Mouse (Mus musculus) stomach, embryonic 16.5 days (tissue): Measurements from ENCODE around the gene Ubqln1. TPM values are rescaled to one million over a fixed set of nuclear protein-coding genes. Genes with fewer than 3 reads are reported as not detected.

Experiments used
- ATAC-seq: fragments of 200-750 bp; cut with Nextera tagmentation; 2 replicates; pipeline ENCODE4 v1.8.0; 2017; ENCODE audit warnings: moderate number of reproducible peaks, moderate TSS enrichment; ENCODE audit not compliant: insufficient read depth, low FRiP score
- H3K27ac ChIP-seq: fragments of 300-500 bp; sonication (generic); 2 replicates; pipeline ENCODE4 v1.5.1; 2014; ENCODE audit warnings: low read length
- H3K27me3 ChIP-seq: fragments of 300-500 bp; sonication (generic); 2 replicates; pipeline ENCODE4 v1.6.1; 2014; ENCODE audit warnings: low read length, control low read depth, mixed read lengths; ENCODE audit not compliant: control insufficient read depth, insufficient read depth
- H3K36me3 ChIP-seq: fragments of 300-500 bp; sonication (generic); 2 replicates; pipeline ENCODE4 v1.6.1; 2014; ENCODE audit warnings: low read length; ENCODE audit not compliant: control insufficient read depth, insufficient read depth
- H3K4me1 ChIP-seq: fragments of 300-500 bp; sonication (generic); 2 replicates; pipeline ENCODE4 v1.6.1; 2014; ENCODE audit warnings: low read length, control low read depth, mixed read lengths; ENCODE audit not compliant: control insufficient read depth, insufficient read depth
- H3K4me2 ChIP-seq: fragments of 300-500 bp; sonication (generic); 2 replicates; pipeline ENCODE4 v1.6.1; 2014; ENCODE audit warnings: low read depth, low read length, mixed read lengths
- H3K4me3 ChIP-seq: fragments of 300-500 bp; sonication (generic); replicated peaks from 2 replicates; pipeline ENCODE4 v1.5.1; 2014; ENCODE audit warnings: mild to moderate bottlenecking, low read length
- H3K9ac ChIP-seq: fragments of 300-500 bp; sonication (generic); 2 replicates; pipeline ENCODE4 v1.6.1; 2014; ENCODE audit warnings: low read length
- H3K9me3 ChIP-seq: fragments of 300-500 bp; sonication (generic); replicated peaks from 2 replicates; pipeline ENCODE4 v1.6.1; 2016; ENCODE audit warnings: low read length, control low read depth; ENCODE audit not compliant: control insufficient read depth
- WGBS: fragments of 180-500 bp; shearing (Covaris S2); extraction: QIAGEN DNeasy Blood & Tissue Kit; methylation state at CpG from one replicate; pipeline ENCODE4 v1.1.7; 2014; 5-methylcytosine and 5-hydroxymethylcytosine counted together
- polyA plus RNA-seq: library from polyadenylated mRNA; unstranded; fragments of >200 nt; fragmentation: Nextera tagmentation; extraction: Ambion mirVana; gene quantifications from 2 replicates; pipeline ENCODE4 v1.2.1, GENCODE M21; 2015

Gene Ubqln1
- polyA plus RNA-seq, 1 experiment from 2014 or later = 80.1 TPM

DNA sequence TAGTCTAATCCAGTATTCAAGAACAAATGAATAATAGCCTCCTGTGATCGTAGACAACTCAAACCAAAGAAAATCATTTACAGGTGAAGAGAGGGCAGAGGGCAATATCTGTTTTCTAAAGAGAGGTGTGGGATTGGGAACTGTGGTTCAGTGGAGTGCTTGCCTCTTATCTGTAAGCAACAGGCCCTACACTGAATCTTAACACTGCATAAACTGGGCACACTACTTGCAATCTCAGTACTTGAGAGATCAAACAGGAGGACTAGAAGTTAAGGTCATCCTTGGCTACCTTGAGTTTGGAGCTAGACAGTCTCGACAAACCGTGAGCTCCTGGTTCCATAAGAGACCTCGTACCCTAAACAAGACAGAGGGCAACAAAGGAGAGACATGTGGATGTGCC lies 9.4 kb downstream of the Ubqln1 start:
- H3K4me3 ChIP-seq = no peak overlapping the region
- no peak for ATAC-seq
- no peaks in the 10 kb centered on the region for H3K27me3 ChIP-seq
- no peak overlapping the region for H3K9ac ChIP-seq
- no peak overlapping the region for H3K27ac ChIP-seq
- no peak overlapping the region for H3K4me2 ChIP-seq
- H3K4me1 ChIP-seq = 0 out of 2 replicates have a peak, but pooled peaks cover 6% of the 10 kb centered on the region
- 80% methylated on average over 4 of the region's 4 CpGs for WGBS
- H3K36me3 ChIP-seq = no peaks in the 10 kb centered on the region
- no peaks in the 10 kb centered on the region for H3K9me3 ChIP-seq

DNA sequence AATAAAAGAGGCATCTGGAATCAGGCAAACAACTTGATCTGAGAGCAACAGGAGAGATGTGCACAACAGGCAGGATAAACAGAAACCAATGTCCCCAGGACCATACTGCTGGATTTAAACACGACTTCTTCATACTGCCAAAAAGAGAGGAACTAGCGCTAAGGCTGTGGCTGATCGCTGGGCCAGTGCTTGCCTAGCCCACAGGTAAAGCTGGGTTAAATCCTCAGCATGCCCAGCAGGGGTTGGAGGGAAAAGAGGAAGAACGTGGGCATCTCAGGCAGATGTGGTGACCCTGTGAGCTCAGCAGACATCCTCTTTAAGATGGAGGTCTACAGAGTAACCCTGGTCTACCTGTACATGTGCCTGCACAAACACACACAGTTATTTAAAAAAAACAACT lies 10.5 kb downstream of the Ubqln1 start:
- WGBS = 69% methylated on average over 4 of the region's 4 CpGs
- no peak overlapping the region for H3K27ac ChIP-seq
- no peak for ATAC-seq
- H3K4me3 ChIP-seq = no peak overlapping the region
- no peaks in the 10 kb centered on the region for H3K36me3 ChIP-seq
- no peaks in the 10 kb centered on the region for H3K9me3 ChIP-seq
- H3K4me1 ChIP-seq = 0 out of 2 replicates have a peak, but pooled peaks cover 4% of the 10 kb centered on the region
- no peak overlapping the region for H3K4me2 ChIP-seq
- no peaks in the 10 kb centered on the region for H3K27me3 ChIP-seq
- H3K9ac ChIP-seq = no peak overlapping the region

GRCm38 (mm10) chr13:58204202-58204601 lies 11.3 kb downstream of the Ubqln1 start:
- H3K9ac ChIP-seq = no peak overlapping the region
- H3K4me1 ChIP-seq = no peaks in the 10 kb centered on the region
- 95% methylated on average over 3 of the region's 3 CpGs for WGBS
- no peak overlapping the region for H3K4me2 ChIP-seq
- no peaks in the 10 kb centered on the region for H3K36me3 ChIP-seq
- H3K9me3 ChIP-seq = no peaks in the 10 kb centered on the region
- no peak for ATAC-seq
- H3K27ac ChIP-seq = no peak overlapping the region
- H3K4me3 ChIP-seq = no peak overlapping the region
- H3K27me3 ChIP-seq = no peaks in the 10 kb centered on the region

DNA sequence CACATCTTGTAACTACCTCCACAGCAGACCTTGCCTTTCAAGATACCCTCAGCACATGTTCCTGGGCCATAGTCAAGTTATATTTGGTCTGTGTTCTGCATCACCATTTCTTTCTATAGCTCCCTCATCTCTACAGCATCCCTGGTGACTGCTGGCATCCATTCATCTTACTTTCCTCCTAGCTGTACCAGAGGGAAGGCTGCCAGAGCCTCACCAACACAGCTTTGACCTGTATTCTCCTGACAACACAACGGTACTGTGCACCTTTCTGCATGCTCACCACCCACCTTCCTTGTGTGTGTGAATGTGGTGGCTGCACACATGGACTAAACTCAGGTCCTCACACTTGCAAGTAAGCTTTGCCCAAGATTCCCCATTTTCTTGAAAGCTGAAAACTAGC lies 12.6 kb downstream of the Ubqln1 start:
- Histone ChIP-seq H3K4me3 (no peak overlapping the region), H3K9me3 (no peaks in the 10 kb centered on the region), H3K27ac (no peak overlapping the region), H3K4me1 (no peaks in the 10 kb centered on the region), H3K36me3 (peaks cover under 1% of the 10 kb centered on the region; the same call in 1 of the 2 replicates), H3K9ac (no peak overlapping the region), H3K27me3 (no peaks in the 10 kb centered on the region), H3K4me2 (no peak overlapping the region)
- no peak for ATAC-seq
- WGBS = 90% methylated on average over 1 of the region's 1 CpGs

- WGBS = 94% methylated on average over 3 of the region's 3 CpGs
- Histone ChIP-seq H3K27me3 (no peaks in the 10 kb centered on the region), H3K9ac (no peak overlapping the region), H3K36me3 (peaks cover 5% of the 10 kb centered on the region; the same call in 1 of the 2 replicates), H3K4me2 (no peak overlapping the region), H3K4me3 (no peak overlapping the region), H3K4me1 (no peaks in the 10 kb centered on the region), H3K9me3 (no peaks in the 10 kb centered on the region), H3K27ac (no peak overlapping the region)
- no peak for ATAC-seq
Measured at GRCm38 (mm10) chr13:58201908-58202307, 13.5 kb downstream of the Ubqln1 start.

DNA sequence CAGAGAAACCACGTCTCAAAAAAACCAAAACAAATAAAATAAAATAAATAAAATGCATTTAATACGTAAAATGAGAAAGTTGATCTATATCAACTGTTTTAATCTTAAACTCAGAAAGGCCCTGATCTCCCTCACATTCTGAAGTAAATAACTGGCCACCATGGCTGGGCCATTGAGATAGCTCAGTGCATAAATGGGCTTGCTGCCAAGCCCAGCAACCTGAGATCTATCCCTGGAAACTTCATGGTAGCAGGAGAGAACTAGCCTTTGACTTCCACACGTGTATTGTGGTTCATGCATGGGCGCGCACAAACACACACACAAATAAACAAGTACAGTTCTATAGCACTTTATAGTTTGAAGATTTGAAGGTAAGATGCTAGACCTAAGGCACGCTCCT lies 14.1 kb downstream of the Ubqln1 start:
- H3K4me1 ChIP-seq = no peaks in the 10 kb centered on the region
- no peaks in the 10 kb centered on the region for H3K9me3 ChIP-seq
- no peak for ATAC-seq
- no peak overlapping the region for H3K4me2 ChIP-seq
- 85% methylated on average over 6 of the region's 6 CpGs for WGBS
- H3K9ac ChIP-seq = no peak overlapping the region
- H3K36me3 ChIP-seq = peaks cover 5% of the 10 kb centered on the region
- H3K4me3 ChIP-seq = no peak overlapping the region
- no peaks in the 10 kb centered on the region for H3K27me3 ChIP-seq
- H3K27ac ChIP-seq = no peak overlapping the region

DNA sequence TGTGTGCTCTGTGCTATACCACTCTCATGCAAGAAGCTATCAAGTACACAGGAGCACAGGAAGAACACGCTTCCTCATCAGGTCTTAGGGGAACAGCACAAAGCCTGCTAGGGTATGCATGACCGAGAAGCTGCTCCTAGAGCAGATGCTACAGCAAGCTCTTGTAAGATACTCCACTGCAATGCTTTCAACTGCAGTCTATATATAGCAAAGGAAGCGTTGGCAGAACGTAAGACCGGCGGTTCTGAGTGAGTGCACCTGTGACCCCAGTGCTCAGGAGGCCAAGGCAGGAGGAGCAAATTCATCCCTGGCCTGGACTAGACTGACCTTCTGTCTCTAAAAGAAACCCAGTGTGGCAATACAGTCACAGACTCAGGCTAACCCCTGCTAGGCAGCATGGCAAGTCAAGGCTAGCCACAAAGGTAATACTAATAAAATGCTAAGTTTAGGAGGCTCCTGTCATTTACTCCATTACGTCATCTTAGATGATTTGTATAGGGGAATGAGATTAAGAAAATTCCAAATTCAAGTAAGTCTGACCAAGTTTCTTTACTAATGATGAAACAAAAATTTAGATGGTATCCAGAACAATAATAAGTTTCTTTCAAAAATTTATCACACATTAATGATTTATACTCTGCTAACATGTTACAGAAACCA lies 17.3 kb downstream of the Ubqln1 start:
- H3K27me3 ChIP-seq = no peaks in the 10 kb centered on the region
- H3K9me3 ChIP-seq = no peaks in the 10 kb centered on the region
- H3K36me3 ChIP-seq = peaks cover 5% of the 10 kb centered on the region
- H3K9ac ChIP-seq = no peak overlapping the region
- H3K4me3 ChIP-seq = no peak overlapping the region
- no peak overlapping the region for H3K4me2 ChIP-seq
- 82% methylated on average over 7 of the region's 7 CpGs for WGBS
- no peak for ATAC-seq
- H3K4me1 ChIP-seq = no peaks in the 10 kb centered on the region
- no peak overlapping the region for H3K27ac ChIP-seq

GRCm38 (mm10) chr13:58197211-58197610 lies 18.2 kb downstream of the Ubqln1 start:
- Histone ChIP-seq H3K9ac (no peak overlapping the region), H3K27ac (no peak overlapping the region), H3K4me1 (no peaks in the 10 kb centered on the region), H3K4me3 (no peak overlapping the region), H3K9me3 (no peaks in the 10 kb centered on the region), H3K27me3 (no peaks in the 10 kb centered on the region), H3K4me2 (no peak overlapping the region), H3K36me3 (peaks cover 5% of the 10 kb centered on the region)
- whole genome bisulfite sequencing = 79% methylated on average over 3 of the region's 3 CpGs
- no peak for ATAC-seq

DNA sequence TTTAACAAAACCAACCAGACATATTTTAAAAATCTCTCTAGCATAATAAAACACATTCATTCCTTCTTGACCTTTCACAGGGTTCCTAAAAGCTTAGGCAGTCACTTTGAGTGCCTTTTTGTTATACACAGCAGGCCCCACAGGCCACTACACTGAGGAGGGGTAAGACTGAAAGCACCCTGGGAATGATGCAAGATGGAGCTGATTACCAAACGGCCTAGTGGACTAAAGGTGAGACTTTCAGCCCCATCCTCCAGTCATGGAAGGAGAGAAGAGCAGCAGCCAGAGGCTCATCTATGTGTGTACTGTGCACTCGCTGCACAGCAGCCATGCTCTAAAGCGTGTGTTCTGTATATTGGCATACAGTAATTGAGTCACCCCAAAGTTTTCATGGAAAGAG lies 20.5 kb downstream of the Ubqln1 start:
- H3K4me2 ChIP-seq = no peak overlapping the region
- 89% methylated on average over 3 of the region's 3 CpGs for WGBS
- no peak overlapping the region for H3K4me3 ChIP-seq
- H3K4me1 ChIP-seq = no peaks in the 10 kb centered on the region
- H3K27ac ChIP-seq = no peak overlapping the region
- H3K9ac ChIP-seq = no peak overlapping the region
- no peaks in the 10 kb centered on the region for H3K9me3 ChIP-seq
- H3K27me3 ChIP-seq = no peaks in the 10 kb centered on the region
- peaks cover 20% of the 10 kb centered on the region for H3K36me3 ChIP-seq
- ATAC-seq = no peak
